Mouse (Mus musculus) left cerebral cortex, adult 2 months (tissue): ENCODE data around the gene Ubqln4. TPM values are rescaled to one million over a fixed set of nuclear protein-coding genes. Genes with fewer than 3 reads are reported as not detected.
A peak's percentile ranks its signal among the peaks of the same experiment; 100 is the strongest.

Experiments used
- DNase-seq, 2 experiments: peaks; one replicate each; pipeline ENCODE4 v3.0.0; 2021 to 2022; ENCODE audit warnings: low spot score in 2 of 2, mixed read lengths in 1 of 2; ENCODE audit errors: extremely low spot score in 1 of 2
- H3K27ac ChIP-seq: fragments of 200-600 bp; 2 replicates; pipeline ENCODE4 v1.8.1; 2022
- H3K4me3 ChIP-seq: fragments of 200-600 bp; 2 replicates; pipeline ENCODE4 v1.8.1; 2022
- CTCF ChIP-seq: fragments of 200-600 bp; IDR thresholded peaks from 2 replicates; pipeline ENCODE4 v1.8.1; 2022; ENCODE audit warnings: antibody characterized with exemption, mild to moderate bottlenecking, moderate library complexity
- intact Hi-C: fragments of 180-260 bp; cut with DNase I; formaldehyde crosslinking; loops from one replicate; pipeline ENCODE4 v1.15.1; 2025
- total RNA-seq, 2 experiments: library from RNA; stranded (reverse); gene quantifications; 2 replicates each; pipeline ENCODE4 v1.2.3; 2021

Ubqln4 gene
- total RNA-seq, 2 experiments from 2014 or later: 137 to 148 TPM

DNA sequence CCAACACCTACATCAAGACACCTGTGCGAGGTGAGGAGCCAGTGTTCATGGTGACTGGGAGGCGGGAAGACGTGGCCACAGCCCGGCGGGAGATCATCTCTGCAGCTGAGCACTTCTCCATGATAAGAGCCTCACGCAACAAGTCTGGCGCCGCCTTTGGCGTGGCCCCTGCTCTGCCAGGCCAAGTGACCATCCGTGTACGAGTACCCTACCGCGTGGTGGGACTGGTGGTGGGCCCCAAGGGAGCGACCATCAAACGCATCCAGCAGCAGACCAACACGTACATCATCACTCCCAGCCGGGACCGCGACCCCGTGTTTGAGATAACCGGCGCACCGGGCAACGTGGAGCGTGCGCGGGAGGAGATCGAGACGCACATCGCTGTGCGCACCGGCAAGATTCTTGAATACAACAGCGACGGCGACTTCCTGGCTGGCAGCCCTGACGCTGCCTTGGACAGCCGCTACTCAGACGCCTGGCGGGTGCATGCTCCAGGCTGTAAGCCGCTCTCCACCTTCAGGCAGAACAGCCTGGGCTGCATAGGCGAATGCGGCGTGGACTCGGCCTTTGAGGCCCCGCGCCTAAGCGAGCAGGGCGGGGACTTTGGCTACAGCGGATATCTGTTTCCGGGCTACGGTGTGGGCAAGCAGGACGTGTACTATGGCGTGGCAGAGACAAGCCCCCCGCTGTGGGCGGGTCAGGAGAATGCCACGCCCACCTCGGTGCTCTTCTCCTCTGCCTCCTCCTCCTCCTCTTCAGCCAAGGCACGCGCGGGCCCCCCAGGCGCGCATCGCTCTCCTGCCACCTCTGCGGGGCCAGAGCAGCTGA, 17.2 kb upstream of the Ubqln4 start:
- peak; percentile 74 to 76 for DNase-seq
- Histone ChIP-seq H3K27ac (peak overlapping the region; percentile 83), H3K4me3 (peak overlapping the region; percentile 55)
- TF ChIP-seq CTCF: no peak
- intact Hi-C loops: no loop called here

DNA sequence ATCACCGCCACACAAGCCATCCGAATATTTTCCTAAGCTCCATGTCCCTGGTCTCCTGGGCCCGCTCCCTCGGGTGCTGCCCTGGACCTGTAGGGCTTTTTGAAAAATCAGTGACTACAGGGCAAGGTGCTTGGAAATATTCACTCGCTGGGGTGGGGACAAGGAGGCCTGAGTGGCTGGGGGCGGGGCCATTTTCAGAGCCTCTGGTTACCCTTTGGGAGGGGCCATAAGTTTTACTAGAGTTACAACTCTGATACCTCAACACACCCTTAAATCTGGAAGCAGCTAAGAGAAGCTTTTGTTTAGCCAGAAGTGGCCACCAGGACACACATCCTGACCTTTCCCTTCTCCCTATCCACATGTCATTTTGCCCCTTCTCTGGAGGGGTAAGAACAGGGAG, 16.4 kb upstream of the Ubqln4 start:
- TF ChIP-seq CTCF: no peak
- Histone ChIP-seq H3K4me3 (peak overlapping the region; percentile 55), H3K27ac (peak overlapping the region; percentile 74)
- intact Hi-C loops: no loop called here
- DNase-seq: no peak

DNA sequence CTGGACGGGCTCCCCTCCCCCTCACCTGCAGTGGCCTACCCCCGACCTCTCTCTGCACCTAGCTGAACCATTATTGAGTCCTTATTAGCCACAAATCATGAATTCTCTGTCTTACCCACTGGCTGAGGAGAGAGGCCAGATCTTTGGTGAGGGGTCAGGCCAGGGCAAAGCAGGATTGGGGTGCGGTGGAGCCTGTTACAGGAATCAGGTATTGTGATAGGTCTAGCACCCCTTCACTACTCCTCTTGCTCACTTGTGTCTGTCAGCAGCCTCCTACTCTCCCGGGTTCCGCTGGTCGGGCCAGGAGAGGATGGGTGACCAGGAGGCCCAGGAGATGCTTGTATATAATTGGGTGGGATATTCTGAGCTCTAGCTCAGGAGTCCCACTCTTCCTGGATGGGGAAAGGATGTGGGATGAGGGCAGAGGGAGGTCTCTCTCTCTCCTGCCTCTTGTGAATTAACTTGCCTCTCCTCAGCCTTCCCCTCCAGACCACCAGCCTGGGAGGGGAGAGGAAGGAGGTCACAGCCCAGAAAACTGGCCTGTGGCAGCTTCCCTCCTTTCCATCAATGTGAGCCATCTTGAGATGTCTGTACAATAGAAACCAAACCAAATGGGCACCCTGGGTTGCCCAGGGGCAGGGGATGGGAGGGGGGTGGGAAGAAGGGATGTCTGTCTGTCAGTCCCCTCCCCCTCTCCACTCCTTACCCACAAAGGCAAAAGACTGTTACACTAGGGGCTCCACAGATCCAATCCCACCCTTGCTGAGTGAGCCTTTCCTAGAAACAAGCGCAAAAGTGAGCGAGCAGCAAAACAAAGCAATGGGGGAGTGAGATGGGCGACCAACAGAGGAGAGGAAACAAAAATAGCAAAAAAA, 15.1 kb upstream of the Ubqln4 start:
- intact Hi-C loops: no loop called here
- H3K27ac ChIP-seq: no peak overlapping the region
- H3K4me3 ChIP-seq: no peak overlapping the region
- no peak for DNase-seq
- no peak for TF ChIP-seq CTCF

DNA sequence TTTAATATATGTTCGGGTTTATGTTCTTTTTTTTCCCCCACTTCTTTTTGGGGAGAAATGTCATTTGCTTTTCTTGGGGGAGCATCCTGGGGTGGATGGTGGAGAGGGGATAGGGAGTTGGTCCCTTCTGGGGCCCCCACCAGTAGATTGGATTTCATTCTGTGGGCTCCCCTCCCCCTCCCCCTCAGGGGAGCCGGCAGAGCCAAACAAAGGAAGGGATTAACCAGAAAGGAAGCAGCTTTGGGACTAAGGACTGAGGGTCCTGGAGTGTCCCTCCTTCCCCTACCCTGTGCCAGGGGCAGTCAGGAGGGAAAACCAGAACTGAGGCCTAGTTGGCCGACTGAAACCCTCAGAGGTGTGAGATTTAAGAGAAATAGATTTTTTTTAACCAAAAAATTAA, 14.2 kb upstream of the Ubqln4 start:
- Histone ChIP-seq H3K27ac (no peak overlapping the region), H3K4me3 (no peak overlapping the region)
- DNase-seq: no peak
- intact Hi-C loops: no loop called here
- no peak for TF ChIP-seq CTCF

DNA sequence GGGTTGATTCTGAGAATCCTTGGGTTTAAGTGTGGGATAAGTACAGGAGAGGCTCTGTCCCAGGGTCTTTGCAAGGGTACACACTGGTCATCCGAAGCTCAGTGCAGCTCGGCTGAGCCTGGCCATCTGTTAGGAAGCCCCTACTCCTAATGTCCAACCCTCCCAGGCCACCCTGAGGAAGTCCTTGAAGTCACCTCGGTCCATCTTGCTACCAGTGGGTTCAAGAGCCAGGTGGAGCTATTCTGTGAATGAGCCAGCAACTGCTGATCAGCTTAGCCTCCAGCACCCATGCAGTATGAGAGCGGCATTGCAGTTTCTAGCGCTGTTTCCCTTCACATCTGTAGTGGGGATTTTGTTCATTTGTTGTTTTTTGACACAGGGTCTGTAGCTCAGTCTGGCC, 13.5 kb upstream of the Ubqln4 start:
- no peak overlapping the region for H3K27ac ChIP-seq

DNA sequence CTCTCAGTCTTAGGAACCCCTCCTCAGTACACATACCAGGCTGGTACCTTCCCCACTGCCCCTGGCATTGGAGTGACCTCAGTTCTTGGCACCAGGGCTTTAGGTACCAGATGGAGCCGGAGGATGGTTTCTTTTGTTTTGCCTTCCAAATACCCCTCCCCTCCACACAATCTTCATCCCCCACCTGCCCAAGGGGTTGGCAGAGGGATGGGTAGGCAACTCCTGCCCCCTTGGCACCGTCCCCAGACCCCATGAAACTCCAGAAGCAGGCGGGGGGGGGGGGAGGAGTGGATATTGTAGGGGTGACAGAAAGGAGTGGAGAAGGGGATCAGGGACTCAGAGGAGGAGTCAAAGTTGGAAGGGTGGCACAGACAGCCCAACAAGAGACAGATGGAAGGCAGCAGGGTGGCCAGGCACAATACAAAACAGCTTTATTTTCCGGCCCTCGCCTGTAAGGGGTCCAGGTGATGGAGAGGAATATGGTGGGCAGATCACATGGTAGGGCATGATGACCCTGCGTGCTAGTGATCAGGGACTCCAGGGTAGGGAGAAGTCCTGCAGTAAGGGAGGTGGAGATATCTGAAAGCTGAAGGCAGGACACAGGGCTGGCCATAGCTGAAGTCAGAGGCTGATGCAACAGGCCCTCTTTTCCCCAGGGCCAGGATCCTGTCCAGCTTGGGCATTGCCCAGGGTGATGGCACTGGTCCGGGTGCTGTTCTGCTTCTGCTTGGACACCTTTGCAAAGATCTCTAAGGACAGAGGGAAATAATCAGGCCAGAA, 11.7 kb upstream of the Ubqln4 start:
- DNase-seq: no peak
- no peak overlapping the region for H3K27ac ChIP-seq
- intact Hi-C loops: no loop called here
- no peak for TF ChIP-seq CTCF
- no peak overlapping the region for H3K4me3 ChIP-seq

More for the DNA sequence above, 13.5 kb upstream of the Ubqln4 start:
- intact Hi-C loops: no loop called here
- DNase-seq: no peak
- no peak for TF ChIP-seq CTCF
- H3K4me3 ChIP-seq: no peak overlapping the region

DNA sequence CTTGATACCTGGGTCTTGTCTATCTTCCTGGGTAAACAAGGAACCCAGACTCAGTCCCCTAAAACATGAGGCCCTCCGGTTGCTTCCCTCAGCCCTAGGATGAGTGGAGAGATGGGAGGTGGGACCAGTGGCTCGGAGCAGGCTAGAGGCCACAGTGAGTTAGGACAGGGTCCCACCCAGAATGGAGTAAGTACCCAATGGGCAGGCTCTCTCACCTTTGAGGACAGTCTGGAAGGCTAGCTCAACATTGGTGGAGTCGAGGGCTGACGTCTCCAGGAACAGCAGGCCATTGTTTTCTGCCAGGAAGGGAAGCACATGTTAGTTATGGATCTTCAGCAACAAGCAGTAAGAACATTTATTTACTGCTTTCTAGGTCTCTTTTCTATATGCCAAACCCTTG, 11.1 kb upstream of the Ubqln4 start:
- TF ChIP-seq CTCF: no peak
- Histone ChIP-seq H3K27ac (no peak overlapping the region), H3K4me3 (no peak overlapping the region)
- intact Hi-C loops: no loop called here
- no peak for DNase-seq

DNA sequence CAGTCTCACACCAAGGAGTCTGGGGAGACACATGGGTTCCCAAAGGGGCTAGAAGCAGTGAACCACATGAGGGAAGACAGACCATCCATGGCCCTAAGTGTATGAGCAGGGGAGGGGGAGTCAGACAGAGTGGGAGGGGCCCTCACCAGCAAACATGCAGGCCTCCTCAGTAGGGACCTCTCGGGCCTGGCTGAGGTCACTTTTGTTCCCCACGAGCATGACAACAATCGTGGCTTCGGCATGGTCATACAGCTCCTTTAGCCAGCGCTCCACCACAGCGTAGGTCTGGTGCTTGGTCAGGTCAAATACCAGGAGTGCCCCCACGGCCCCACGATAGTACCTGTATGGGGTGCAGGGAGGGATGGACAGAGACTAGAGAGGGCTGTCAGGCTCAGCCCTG, 10.4 kb upstream of the Ubqln4 start:
- no peak for TF ChIP-seq CTCF
- intact Hi-C loops: no loop called here

DNA sequence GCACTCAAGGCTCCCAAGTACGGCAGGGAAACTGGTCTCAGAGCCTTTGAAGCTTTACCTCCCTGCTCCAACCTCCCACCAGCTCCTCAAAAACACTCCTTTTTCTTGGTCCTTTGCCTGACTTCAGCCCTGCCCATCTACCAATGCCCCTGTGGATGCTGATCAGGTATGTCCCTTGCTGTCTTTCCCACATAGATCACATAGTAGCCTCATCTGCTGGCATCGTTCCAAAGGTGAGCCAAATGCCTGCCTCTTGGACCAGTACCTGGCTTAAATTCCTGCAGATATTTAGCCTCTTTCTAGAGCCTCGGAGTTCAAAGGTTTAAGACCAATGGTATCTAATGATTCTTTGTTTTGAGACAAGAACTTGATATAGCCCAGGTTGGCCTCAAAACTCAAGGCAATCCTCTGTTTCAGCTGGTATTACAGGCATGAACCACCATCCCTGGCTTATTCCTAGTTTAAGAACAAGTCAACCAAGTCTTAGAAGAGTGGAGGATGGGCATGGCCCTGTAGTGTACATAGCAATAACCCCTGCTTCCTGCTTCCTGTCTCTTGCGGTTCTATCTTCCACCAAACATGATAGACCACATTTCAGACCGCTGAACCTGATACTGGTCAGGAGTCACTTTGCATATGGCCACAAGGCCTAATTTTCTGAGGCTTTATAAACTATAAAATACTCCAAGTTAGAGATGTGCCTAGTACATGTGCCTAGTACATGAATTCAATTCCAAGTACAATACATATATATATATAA, 9.7 kb upstream of the Ubqln4 start:
- intact Hi-C loops: no loop called here
- H3K27ac ChIP-seq: no peak overlapping the region
- TF ChIP-seq CTCF: no peak
- DNase-seq: no peak
- H3K4me3 ChIP-seq: no peak overlapping the region

More for the DNA sequence above, 10.4 kb upstream of the Ubqln4 start:
- no peak for DNase-seq
- H3K4me3 ChIP-seq: no peak overlapping the region
- H3K27ac ChIP-seq: no peak overlapping the region

DNA sequence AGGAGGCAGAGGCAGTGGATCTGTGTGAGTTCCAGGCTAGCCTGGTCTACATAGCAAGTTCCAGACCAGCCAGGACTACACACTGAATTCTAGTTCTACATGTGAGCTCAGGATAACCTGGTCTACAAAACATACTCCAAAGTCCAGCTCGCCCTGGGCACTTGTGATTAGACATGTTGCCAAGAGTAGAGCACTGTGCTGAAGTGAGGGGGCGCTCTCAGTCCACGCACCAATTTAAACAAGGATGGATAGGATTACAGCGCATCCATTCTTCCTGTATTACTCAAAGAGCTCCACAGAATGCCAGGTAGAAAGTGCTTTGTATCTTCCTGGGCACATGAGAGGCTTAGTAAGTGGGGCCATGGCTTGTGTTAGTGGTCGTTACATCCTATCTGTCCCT, 9.0 kb upstream of the Ubqln4 start:
- intact Hi-C loops: no loop called here
- H3K27ac ChIP-seq: no peak overlapping the region
- TF ChIP-seq CTCF: peak; percentile 37
- DNase-seq: no peak
- H3K4me3 ChIP-seq: no peak overlapping the region

DNA sequence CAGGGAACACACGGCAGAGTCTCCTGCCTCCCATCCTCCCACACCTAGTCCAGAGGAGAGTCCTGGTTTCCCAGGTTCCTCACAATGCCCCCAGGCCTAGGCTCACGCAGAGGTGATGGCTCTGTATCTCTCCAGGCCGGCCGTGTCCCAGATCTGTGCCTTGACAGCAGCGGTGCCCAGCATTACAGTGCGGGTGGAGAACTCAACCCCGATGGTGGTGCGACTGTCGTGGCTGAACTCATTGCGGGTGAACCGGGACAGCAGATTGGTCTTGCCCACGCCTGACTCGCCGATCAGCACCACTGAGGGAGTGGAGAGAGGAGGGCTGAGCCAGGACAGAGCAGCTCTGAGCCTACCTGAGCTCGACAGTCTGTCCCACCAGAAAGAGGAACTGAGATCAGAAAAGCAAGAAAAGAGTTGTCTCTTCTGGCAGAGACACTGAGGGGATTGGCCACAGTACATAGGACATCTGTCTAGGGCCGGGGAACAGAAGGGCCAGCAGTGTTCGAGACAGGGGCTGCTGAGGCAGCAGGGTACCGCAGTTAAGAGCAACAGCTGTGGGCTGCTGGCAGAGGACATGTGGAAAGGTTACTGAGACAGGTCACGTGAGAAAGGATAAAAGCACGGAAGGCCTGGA, 8.5 kb upstream of the Ubqln4 start:
- no peak for DNase-seq
- H3K27ac ChIP-seq: no peak overlapping the region
- H3K4me3 ChIP-seq: no peak overlapping the region
- no peak for TF ChIP-seq CTCF
- intact Hi-C loops: no loop called here
